Mouse (Mus musculus) frontal cortex, adult (tissue): Measurements from ENCODE around the gene Kif1b.

Experiments used
- ATAC-seq: cut with Nextera tagmentation; 2 replicates; pipeline ENCODE4 v1.9.2; 2017; ENCODE audit warnings: mild to moderate bottlenecking, moderate library complexity, mixed read lengths; ENCODE audit not compliant: low TSS enrichment

The Kif1b gene

GRCm38 (mm10) chr4:149307596-149308490, at the start of gene Kif1b:
Kif1b (minus strand) TSS chr4:149307693.
- ATAC-seq = peak; percentile 93

- no peak for ATAC-seq
Observed at GRCm38 (mm10) chr4:149354671-149355070, 47.2 kb upstream of the Kif1b start.

DNA sequence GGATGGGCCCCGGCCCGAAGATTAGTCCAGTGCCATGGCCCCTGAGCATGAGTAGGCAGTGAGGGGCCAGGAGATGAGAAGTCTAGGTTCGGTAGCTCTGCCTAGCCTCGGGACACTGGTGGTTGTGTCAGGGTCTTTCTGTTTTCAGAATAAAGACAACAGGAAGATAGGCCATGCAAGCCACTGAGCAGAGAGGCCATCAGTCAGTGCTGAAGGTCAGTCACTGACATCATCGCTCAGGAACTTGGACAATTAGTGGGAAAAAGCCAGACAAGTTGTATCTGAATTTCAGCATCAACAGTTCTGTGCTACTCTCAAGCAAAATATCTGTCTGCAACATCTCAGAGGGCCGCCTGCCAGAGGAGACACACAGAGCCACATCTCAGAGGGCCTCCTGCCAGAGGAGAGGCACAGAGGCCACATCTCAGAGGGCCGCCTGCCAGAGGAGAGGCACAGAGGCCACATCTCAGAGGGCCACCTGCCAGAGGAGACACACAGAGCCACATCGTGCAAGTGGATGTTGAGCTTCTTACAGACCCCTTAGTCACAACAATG, 44.2 kb upstream of the Kif1b start:
- ATAC-seq = no peak

DNA sequence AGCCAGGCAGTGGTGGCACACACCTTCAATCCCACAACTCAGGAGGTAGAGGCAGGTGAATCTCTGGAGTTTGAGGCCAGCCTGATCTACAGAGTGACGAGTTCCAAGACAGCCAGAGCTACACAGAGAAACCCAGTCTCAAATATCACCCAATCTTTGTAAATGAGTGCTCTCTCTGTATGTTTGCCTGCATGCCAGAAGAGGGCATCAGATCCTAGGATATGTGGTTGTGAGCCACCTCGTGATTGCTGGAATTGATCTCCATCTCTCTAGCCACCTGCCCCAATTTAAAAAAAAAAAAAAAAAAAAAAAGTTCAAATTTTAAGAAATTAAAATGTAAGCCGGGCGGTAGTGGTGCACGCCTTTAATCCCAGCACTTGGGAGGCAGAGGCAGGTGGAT, 41.5 kb upstream of the Kif1b start:
- no peak for ATAC-seq

GRCm38 (mm10) chr4:149345873-149346272, 38.4 kb upstream of the Kif1b start:
- no peak for ATAC-seq

GRCm38 (mm10) chr4:149344311-149344710, 36.8 kb upstream of the Kif1b start:
- ATAC-seq = 0 out of 2 replicates have a peak, but pooled peaks have one; percentile 38

DNA sequence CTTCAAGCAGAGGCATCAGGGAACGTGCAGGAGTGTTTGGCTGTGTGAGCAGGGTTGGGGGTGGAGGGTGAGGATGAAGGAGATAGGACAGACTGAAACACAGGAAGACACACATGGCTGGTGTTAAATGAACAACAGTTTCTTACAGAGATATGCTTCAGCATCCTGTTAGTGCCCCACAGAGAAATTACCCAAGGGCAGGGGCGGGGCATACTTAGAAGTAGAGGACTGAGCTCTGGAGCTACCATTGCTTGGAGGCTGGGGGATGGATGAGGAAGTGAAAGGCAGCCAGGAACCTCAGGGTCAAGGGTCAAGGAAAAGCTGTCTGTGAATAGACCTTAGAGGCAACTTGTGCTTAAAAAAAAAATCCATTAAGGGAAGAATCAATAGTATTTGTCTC, 33.2 kb upstream of the Kif1b start:
- peak; percentile 24; the same call in 1 of the 2 replicates for ATAC-seq

DNA sequence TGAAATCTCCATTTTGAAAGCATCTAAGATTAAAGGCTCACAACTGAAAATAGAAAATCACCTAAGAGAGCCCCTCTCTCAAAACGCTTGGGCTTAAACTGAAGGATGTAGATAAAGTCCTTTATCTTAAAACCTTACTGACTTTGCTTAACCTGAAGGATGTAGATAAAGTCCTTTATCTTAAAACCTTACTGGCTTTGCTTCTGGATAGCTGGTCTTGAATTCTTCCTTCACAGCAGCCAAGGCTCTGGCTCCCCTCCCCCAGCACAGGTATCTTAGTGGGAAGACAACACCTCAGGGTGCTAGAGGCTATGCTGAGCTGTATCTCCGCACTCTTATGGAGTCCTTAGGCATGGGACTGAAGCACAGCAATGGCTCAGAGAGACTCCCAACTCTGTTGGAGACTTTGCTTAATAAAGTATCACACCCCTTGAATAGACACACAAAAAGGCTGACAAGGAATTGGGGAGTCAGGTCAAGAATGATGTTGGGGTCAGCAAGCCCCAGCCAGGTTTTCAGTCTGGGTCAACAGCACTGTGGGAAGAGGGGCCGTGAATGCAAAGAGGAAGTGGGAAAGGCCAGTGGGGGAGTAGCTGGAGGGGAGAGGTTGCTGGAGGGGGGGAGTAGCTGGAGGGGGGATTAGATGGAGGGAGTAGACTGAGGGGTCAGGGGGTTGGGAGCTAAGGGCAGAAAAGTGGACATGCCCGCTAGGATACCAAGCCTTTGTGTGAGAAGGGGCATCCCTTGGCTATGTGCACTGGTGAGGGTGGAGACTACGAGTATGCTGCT, 32.1 kb upstream of the Kif1b start:
- ATAC-seq = no peak

GRCm38 (mm10) chr4:149338137-149338536, 30.6 kb upstream of the Kif1b start:
- ATAC-seq = peak; percentile 66; the same call in 1 of the 2 replicates

DNA sequence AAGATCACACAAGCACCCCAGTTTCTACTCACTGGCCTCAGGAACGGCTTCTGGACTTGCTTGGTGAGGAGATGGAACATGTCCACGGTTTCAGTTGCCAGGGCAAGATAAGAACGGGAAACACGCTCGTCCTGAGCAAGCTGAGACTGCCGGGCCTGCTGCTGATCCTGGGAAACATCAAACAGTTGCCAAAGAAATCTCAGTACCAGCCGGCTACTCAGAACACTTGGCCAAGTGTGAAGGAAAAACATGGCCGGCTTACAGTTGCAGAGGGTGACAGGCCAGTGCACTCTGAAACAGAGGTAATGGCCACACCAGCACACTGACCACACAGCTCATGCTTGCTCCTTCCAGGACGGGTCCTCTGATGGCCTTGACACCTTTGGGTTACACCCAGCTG, 29.9 kb upstream of the Kif1b start:
- no peak for ATAC-seq

GRCm38 (mm10) chr4:149336302-149336701, 28.8 kb upstream of the Kif1b start:
- no peak for ATAC-seq

GRCm38 (mm10) chr4:149334881-149335280, 27.4 kb upstream of the Kif1b start:
- ATAC-seq = no peak

GRCm38 (mm10) chr4:149332726-149333125, 25.2 kb upstream of the Kif1b start:
- ATAC-seq = 0 out of 2 replicates have a peak, but pooled peaks have one; percentile 5

- no peak for ATAC-seq
Observed at GRCm38 (mm10) chr4:149330495-149330894, 23.0 kb upstream of the Kif1b start.

- no peak for ATAC-seq
Observed at GRCm38 (mm10) chr4:149328735-149329134, 21.2 kb upstream of the Kif1b start.

DNA sequence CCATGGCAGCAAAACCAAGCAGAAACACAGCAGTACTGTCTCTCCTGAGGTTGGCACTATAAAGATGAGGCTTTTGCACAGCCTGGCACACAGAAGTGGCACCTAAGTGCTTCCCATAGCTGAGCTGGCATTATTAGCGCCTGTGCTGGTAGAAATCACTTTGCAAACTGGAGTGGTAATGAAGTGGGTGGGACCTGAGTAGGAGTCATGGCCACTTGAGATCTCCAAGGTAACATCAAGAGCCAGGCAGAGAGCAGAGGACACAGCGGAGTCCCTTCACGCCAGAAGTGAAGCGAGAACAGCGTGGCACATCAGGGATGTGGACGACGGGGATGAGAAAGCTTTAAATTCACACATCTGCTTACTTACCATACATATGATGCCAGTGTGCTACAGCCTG, 19.8 kb upstream of the Kif1b start:
- ATAC-seq = no peak

DNA sequence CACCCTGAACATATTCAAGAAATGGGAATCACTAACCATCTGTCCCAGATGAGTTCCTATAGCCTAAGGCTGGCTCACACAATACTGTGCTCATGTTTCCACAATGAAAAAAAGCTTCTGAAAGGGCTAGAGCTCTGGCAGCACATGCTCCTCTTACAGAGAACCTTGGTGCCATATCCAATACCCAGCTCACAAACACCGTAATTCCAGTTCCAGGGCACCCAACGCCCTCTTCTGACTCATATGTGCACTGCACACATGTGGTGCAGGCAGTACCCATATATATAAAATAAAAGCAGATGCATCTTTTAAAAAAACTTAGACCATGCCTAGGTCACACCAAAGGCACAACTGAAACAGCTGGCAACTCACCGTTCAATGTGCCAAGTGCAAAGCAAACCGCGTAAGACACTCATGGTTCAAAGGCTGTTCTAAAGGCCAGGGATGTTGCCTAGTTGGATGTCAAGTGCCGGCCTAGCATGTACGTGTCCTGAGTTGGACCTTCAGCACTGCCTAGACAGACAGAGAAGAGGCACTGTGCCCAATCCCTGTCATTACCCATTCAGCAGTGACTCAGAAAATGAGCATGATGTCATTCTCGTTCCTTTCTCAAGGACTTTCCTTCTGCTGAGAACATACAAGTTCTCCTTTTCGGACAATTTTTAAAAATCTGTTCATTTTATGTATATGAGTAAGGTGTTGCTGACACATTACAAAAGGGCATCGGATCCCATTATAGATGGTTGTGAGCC, 18.1 kb upstream of the Kif1b start:
- peak; percentile 47; the same call in 1 of the 2 replicates for ATAC-seq

GRCm38 (mm10) chr4:149323730-149324129, 16.2 kb upstream of the Kif1b start:
- ATAC-seq = no peak

DNA sequence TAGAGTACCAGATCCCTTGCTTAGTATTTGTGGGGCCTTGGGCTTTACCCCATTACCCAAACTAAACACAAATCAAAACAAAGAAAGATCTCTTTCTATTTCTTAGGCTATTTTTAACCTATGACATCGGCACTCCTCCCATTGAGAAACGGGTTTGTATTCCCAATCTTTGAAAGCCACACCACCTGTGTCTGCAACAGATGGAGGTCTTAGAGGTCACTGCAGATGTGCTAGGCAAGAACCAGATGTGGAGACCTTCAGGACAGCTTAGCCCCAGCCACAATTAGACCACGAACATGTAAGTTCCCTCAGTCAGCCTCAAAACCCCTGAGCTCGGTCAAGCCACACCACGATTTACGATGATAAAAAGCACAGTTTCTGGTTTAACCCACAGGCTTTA, 15.2 kb upstream of the Kif1b start:
- ATAC-seq = no peak

DNA sequence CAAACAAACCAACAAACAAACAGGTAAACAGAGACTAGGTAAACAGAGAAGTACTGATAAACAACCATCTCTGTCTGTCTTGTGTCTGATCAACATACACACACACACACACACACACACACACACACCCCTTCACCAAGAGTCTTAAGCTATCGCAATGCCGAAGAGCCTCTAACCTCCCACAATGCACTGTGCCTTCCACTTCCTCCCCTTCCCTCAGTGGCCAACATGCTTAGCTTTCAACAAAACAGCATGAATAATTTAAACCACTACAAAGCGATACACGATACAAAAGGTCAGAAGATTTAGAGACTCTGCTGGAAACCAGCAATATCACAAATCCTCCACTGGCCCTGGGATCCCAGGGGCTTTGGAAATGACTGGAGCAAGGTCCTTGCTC, 14.8 kb upstream of the Kif1b start:
- ATAC-seq = no peak

GRCm38 (mm10) chr4:149319088-149319487, 11.6 kb upstream of the Kif1b start:
- peak; percentile 76; the same call in 1 of the 2 replicates for ATAC-seq

- peak; percentile 41; the same call in 1 of the 2 replicates for ATAC-seq
Observed at GRCm38 (mm10) chr4:149317387-149317786, 9.9 kb upstream of the Kif1b start.
